Mouse (Mus musculus): ENCODE measurements around the gene Cux1.
A peak's percentile ranks its signal among the peaks of the same experiment; 100 is the strongest.

Gene Cux1

DNA sequence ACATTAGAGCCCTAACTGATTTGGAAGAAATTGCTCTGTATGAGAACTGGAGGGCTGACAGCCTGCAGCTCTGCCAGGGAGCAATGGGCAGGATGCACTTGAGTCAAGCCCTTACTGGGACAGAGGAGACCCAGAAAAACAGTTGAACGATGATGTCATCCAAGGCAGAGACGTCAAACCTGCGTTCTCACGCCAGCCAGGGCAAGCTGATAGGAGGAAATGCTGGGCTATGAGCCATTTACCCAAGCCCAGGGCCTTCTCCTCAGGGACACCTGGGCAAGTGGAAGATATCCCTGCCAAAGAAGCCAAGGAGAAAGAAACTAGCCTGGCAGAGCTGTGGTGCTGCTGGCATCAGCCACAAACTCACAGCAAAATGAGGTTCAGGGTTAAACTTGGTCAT lies 242.8 kb downstream of the Cux1 start:
- no peak for DNase-seq (ENCODE audit: low read depth, low spot score)

- no peak for DNase-seq (ENCODE audit: low read depth, low spot score)
These were observed 245.9 kb downstream of the Cux1 start for GRCm38 (mm10) chr5:136321378-136321777.

DNA sequence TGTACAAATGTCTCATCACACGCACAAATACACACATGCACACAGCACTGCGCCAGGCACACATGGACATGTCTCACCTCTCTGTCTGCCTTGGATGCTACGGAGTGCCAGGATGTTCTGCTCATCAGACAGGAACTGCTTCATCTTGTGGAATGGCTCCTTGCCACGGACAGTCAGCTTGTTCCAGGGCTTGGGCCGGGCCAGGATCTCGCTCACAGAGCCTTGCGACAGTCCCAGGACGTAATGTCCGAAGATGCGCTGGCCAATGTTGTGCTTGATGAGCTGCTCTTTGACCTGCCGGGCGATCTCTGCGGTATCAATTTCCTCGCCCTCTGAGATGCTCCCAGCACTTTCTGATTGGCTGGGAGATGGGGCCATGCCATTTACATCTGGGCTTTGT lies 254.7 kb downstream of the Cux1 start:
- peak; percentile 34 for DNase-seq (ENCODE audit: low read depth, low spot score)

GRCm38 (mm10) chr5:136312166-136312565 lies 255.1 kb downstream of the Cux1 start:
- DNase-seq (ENCODE audit: low read depth, low spot score), result peak; percentile 31

DNA sequence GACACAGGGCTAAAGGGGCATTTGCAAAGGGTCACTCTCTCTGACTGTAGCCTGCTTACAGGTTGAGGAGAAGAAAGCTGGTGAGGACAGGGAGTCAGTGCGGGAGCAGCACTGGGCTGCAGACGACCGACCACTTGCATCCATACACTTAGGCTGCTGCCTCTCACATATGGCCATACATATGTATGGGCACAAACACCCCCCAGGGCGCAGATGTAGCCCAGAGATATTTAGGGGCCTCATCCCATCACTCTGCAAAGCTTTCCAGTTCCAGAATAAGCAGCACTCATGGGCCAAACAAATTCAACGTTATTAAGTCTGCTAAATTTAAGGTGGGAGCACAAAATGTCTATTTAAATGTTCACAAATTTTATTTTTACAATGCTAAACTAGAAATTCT lies 261.0 kb downstream of the Cux1 start:
- DNase-seq (ENCODE audit: low read depth, low spot score), result no peak

DNA sequence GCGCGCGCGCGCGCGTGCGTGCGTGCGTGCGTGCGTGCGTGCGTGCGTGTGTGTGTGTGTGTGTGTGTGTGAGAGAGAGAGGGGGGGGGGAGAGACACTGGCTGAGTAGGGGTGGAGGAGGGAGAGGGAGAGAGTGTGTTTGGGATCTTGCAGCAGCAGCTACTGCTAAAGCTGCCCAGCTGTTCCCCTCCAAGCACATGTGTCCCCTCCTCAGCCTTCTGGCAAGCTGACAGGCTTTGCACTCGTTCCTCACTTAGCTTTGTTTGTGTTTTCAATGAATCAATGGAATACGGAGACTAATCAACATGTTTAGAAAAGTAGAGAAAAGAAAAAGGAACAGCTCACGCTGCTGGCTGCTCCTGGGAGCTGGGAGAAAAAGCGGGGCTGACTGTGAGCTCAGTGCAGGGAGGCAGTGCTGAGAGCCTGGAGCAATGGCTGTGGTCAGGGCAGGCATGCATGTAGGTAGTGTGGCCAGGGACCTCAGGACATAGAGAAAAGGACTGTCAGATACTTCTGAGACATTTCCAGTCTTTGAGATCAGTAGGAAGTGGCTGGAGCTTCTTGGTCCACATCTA lies 263.8 kb downstream of the Cux1 start:
- DNase-seq (ENCODE audit: low read depth, low spot score), result no peak

DNA sequence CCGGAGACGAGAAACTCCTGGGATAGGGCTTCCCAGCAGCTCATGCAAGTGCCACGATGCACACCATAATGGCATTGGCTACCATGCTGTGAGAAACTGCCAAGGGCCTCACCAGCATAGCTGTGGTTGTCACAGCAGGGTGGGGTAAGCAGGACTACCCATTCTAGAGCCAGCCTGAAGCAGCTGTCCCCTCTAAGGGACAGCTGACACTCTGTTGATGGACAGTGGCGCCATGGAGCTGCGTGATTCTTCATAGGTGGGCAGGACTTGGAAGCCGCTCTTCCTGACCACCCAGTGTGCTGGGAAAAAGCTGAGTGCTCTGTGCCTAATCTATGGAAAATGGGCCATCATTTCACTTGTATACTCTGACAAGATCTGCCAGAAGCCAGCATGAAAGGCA lies 266.4 kb downstream of the Cux1 start:
- peak; percentile 17 for DNase-seq (ENCODE audit: low read depth, low spot score)

GRCm38 (mm10) chr5:136297691-136298090 lies 269.6 kb downstream of the Cux1 start:
- peak; percentile 19 for DNase-seq (ENCODE audit: low read depth, low spot score)

DNA sequence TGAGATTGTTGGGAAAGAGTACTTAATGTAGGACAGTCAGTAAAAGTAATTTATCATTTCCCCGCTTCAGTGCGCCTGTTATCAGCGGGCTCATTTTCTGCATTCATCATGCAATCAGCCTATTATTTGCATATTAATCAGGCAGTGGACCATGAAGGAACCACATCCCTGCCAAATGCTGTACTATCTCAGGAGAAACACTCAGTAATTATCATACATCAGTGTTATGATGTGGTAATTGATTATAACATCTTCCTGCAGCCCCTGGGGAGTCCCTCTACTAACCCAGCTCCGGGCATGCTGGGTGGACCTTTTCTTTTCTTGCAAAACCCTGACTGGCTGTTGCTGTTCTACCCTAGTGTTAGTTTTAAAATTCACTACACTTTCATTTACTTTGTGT lies 270.4 kb downstream of the Cux1 start:
- DNase-seq (ENCODE audit: low read depth, low spot score), result no peak

DNA sequence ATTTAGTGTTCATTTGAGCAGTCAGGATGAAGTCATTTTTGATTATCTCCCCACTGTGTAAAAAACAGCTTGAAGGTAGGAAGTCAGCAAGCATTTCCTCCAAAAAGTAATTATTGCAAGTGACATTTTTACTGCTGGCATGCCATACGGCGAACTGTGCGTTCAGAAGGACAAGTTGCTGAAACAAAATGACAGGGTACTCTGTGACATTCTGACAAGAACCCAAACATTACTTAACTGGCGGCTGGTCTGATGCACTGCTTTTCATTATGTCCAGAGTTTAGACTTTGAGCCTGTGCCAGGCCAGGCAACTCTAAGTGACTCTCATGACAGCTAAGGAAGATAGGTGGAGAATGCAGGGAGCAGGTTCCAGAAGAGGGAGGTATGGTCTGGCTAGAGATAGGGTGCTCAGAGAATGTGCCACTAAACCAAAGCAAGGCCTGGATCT lies 274.3 kb downstream of the Cux1 start:
- DNase-seq (ENCODE audit: low read depth, low spot score), result no peak

- no peak for DNase-seq (ENCODE audit: low read depth, low spot score)
These were observed 274.9 kb downstream of the Cux1 start for GRCm38 (mm10) chr5:136292361-136292760.

DNA sequence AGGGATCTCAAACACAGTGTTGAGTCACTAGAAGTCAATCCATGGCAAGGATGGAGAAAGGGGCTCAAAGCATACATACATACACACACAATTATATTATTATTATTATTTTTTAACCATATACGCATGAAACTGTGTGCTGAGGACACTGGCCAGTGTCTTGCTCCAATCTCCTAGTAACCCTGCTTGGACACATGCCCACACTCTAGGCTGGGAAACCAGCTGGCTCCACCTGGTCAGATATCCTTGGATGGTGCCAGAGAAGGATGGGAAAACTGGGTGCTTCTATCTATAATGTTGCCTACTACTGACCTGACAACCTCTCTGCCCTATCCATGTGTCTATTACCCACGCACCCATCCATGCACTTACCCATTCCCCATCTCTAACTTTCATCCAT lies 275.7 kb downstream of the Cux1 start:
- no peak for DNase-seq (ENCODE audit: low read depth, low spot score)

DNA sequence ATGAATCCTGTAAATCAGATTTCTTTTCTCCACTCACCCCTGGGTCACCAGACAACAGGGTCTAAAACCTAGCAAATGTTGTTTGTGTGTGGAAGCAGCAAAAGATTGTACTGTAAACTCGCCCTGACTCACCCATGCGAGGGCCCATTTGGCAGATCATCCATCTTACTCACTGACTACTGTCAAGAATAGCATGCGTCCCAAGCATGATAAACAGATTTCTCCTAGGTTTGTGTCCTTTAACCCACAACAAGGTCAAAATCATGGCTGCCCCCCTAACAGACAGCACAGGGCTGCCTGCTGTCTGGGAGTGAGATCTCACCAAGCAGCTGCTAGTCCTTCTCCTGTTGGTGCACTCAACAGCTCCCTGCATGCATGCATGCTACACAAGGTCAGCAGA lies 277.5 kb downstream of the Cux1 start:
- no peak for DNase-seq (ENCODE audit: low read depth, low spot score)

DNA sequence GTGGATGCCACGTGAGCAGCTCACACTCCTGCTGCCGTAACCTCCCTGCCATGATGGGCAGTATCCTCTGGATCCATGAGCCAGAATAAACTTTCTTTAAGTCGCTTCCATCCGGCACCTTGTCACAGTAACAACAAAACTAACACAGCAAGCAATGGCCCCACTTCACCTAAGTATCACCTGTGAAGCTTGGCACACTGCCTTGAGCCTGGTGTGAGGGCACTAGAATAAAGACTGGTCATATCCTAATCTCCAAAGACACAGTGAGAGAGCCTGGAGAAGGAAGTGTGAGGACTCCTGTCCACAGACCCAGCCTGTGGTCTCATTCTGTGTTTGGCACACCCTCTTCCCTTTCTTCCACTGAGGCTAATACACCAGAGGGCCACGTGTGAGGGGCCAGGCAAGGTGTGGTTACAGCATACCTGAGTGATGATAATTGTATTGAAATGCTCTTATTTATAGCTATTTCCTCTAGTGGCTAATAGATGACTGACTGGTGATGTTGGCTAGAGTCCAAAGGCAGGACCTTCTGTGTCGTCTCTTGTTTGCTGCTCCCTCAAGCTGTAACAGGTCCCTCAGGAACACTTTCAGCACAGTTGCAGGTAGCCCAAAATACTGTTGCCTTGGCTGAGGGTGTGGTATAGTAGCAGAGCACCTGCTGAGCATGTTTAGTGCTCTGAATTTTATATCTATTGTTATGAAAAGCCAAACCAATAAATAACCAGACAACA lies 278.8 kb downstream of the Cux1 start:
- DNase-seq (ENCODE audit: low read depth, low spot score), result no peak

GRCm38 (mm10) chr5:136286566-136286965 lies 280.7 kb downstream of the Cux1 start:
- DNase-seq (ENCODE audit: low read depth, low spot score), result no peak

DNA sequence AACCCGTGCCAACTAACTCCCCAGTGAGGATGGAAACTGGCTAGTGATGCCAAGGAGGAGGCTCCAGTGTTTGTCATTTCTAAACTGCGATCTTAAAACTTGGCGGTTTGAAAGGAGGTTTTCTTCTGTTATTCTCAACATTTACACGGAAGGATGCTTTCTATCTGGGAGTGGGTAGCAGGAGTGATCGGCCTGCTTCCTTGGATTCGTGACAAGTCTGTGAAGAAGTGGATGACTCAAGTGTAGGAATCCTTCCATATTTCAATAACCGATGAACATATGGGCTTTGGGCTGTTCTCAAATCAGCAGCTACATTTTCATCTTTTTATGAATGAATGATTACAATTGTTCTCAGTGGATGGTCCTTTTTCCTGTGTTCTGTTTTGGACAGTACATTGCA lies 282.2 kb downstream of the Cux1 start:
- no peak for DNase-seq (ENCODE audit: low read depth, low spot score)

DNA sequence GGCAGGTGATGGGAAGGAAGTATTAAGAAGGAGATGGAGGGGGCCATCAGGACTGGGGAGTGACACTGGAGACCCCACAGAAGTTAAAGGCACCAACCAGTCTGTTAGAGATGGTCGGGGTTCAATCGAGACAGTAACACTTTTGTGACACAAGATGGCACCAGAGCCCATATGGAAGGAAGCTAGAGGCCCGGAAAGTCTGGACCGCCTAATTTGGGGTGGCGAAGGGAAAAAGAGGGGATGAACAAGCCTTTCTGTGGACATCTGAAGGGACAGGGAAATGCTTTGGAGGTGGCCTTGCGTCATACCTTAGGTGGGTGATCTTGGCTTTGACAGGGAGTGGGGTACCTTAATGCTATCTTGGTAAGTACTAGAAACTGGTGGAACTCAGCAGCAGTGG lies 285.9 kb downstream of the Cux1 start:
- no peak for DNase-seq (ENCODE audit: low read depth, low spot score)

- DNase-seq (ENCODE audit: low read depth, low spot score), result no peak
These were observed 292.6 kb downstream of the Cux1 start for GRCm38 (mm10) chr5:136274739-136275138.

- DNase-seq (ENCODE audit: low read depth, low spot score), result no peak
These were observed 297.4 kb downstream of the Cux1 start for GRCm38 (mm10) chr5:136269937-136270336.

DNA sequence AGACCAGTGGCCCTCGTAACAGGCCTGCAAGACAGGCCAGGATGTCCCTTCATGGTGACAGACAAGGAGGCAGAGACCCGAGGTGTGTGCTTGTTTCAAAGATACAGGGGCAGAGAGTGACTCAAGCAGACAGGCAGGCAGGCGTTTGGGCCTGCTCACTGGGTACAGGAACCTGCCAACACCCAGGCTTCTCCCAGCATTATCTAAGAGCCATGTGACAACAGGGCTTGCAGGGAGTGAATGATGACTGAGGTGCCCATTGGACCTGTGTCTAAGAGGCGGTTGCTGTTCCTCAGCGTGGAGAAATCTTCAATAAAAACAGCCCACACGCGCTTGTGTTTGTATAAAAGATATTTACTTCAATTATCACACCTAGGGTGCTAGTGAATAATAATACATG lies 301.2 kb downstream of the Cux1 start:
- no peak for DNase-seq (ENCODE audit: low read depth, low spot score)

GRCm38 (mm10) chr5:136263342-136263741 lies 303.9 kb downstream of the Cux1 start:
- DNase-seq (ENCODE audit: low read depth, low spot score), result no peak

DNA sequence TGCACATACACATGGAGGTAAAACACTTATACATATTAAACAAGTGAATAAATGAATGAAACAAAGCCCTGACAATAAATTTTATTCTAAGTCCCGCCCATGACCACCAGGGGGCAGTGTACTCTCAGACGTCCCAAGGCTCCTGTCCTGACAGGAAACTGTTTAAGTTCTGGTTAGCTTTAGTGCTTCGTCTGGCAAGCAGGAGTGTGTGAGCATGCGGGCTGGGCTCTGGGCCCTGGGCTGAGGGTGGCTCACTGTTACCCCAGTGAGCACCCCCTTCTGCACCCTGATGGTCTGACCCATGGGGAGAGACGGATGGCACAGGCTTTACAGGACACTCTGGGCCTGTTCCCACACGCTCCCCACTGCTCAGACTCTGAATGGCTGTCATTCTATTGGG lies 308.4 kb downstream of the Cux1 start:
- peak; percentile 40 for DNase-seq (ENCODE audit: low read depth, low spot score)

GRCm38 (mm10) chr5:136252899-136253298 lies 314.4 kb downstream of the Cux1 start:
- DNase-seq (ENCODE audit: low read depth, low spot score), result peak; percentile 69

GRCm38 (mm10) chr5:136251004-136251403 lies 316.3 kb downstream of the Cux1 start:
- no peak for DNase-seq (ENCODE audit: low read depth, low spot score)
